ENCODE assay signal across 14 mouse cellular contexts in the genomic region with DNA sequence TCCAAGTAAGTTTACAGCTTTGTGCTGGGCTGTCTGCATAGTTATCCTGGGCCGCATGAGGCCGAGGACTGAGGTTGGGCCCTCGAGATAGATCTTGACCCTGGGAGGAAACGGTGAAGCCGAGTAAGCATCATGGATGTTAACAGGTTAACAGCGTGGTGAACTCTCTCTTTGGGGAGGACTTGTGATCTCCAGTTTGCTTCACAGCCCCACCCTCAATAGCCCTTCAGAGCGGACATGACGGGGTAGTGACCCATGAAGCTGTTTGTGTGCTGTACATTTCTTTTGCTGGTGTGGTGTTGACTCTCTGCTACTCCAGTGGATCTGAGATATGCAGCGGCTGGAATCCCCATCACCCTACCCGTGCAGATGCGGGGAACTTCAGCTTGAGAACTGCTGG. TPM values are rescaled to one million over a fixed set of nuclear protein-coding genes. Genes with fewer than 3 reads are reported as not detected.
DNase-seq lines count a peak whose midpoint lies in the region; ATAC-seq and TF ChIP-seq lines count a peak whose summit lies in the region.
"Had no signal": no experiment of that assay in that cellular context is flagged by ENCODE, and none has a peak within 500 bp of the region (broad histone marks: within the 10 kb centered on the region; RNA-seq: fewer than 3 reads in every experiment).

No protein-coding gene starts in this region.

- H3K27me3 ChIP-seq in heart, adult 2 months (ENCODE audit: control insufficient read depth, insufficient read depth, low read length), result no peaks in the 10 kb centered on the region
- H3K27me3 ChIP-seq in kidney, embryonic 15.5 days, result no peaks in the 10 kb centered on the region
- no peaks in the 10 kb centered on the region for H3K27me3 ChIP-seq in liver, postnatal 0 days (ENCODE audit: insufficient read depth, low read length)

- no peak overlapping the region for H3K9ac ChIP-seq in heart, adult 2 months (ENCODE audit: low read depth, low read length)
- no peak overlapping the region for H3K9ac ChIP-seq in kidney, embryonic 15.5 days
- no peak overlapping the region for H3K9ac ChIP-seq in liver, postnatal 0 days (replicated peaks)

- H3K79me2 ChIP-seq in heart, adult 2 months (replicated peaks; ENCODE audit: control insufficient read depth, insufficient read depth, low read length), result no peaks in the 10 kb centered on the region

- peaks cover 37% of the 10 kb centered on the region for H3K4me1 ChIP-seq in heart, adult 2 months (ENCODE audit: control insufficient read depth, insufficient read depth, low read length)
- peaks cover 59% of the 10 kb centered on the region for H3K4me1 ChIP-seq in kidney, embryonic 15.5 days
- peaks cover 47% of the 10 kb centered on the region for H3K4me1 ChIP-seq in brown adipose tissue, adult 24 weeks (ENCODE audit: control insufficient read depth, insufficient read depth, insufficient read length, low read length)
- H3K4me1 ChIP-seq in liver, postnatal 0 days (ENCODE audit: insufficient read depth), result peaks cover 54% of the 10 kb centered on the region

- H3K4me3 ChIP-seq in heart, adult 2 months, result no peak overlapping the region
- H3K4me3 ChIP-seq in kidney, embryonic 15.5 days (replicated peaks), result no peak overlapping the region
- H3K4me3 ChIP-seq in brown adipose tissue, adult 24 weeks (ENCODE audit: insufficient read depth, low read depth, low read length), result no peak overlapping the region
- H3K4me3 ChIP-seq in liver, postnatal 0 days (ENCODE audit: low read depth, low read length), result no peak overlapping the region

- peaks cover 10% of the 10 kb centered on the region; the same call in 1 of the 2 replicates for H3K36me3 ChIP-seq in heart, adult 2 months (ENCODE audit: control insufficient read depth, insufficient read depth, low read length)
- H3K36me3 ChIP-seq in kidney, embryonic 15.5 days, result no peaks in the 10 kb centered on the region
- H3K36me3 ChIP-seq in liver, postnatal 0 days (replicated peaks; ENCODE audit: insufficient read depth, low read length), result 0 out of 2 replicates have a peak, but pooled peaks cover 2% of the 10 kb centered on the region

- peak overlapping the region; percentile 62 for H3K27ac ChIP-seq in heart, adult 2 months
- peak overlapping the region; percentile 88 for H3K27ac ChIP-seq in kidney, embryonic 15.5 days
- H3K27ac ChIP-seq in brown adipose tissue, adult 24 weeks (replicated peaks; ENCODE audit: low read depth, low read length), result peak overlapping the region; percentile 89
- H3K27ac ChIP-seq in liver, postnatal 0 days (ENCODE audit: low read depth), result peak overlapping the region; percentile 59; the same call in 1 of the 2 replicates

- H3K4me2 ChIP-seq in kidney, embryonic 15.5 days, result no peak overlapping the region
- H3K4me2 ChIP-seq in liver, postnatal 0 days (ENCODE audit: low read depth, low read length), result no peak overlapping the region

- TF ChIP-seq EP300 in heart, adult 2 months (IDR thresholded peaks at IDR 0.05; ENCODE audit: insufficient read depth, low read depth, low read length), result no peak
- no peak for TF ChIP-seq EP300 in liver, postnatal 0 days (IDR thresholded peaks at IDR 0.05; ENCODE audit: low read depth)

- ATAC-seq in kidney, embryonic 15.5 days (replicated peaks; ENCODE audit: low FRiP score), result no peak
- ATAC-seq in liver, postnatal 0 days, result no peak
- ATAC-seq in frontal cortex, adult (ENCODE audit: low TSS enrichment), result no peak

- DNase-seq in heart, adult 2 months, result no peak
- DNase-seq in heart, postnatal 4 days, result no peak
- no peak for DNase-seq in kidney, postnatal 14 days
- no peak for DNase-seq in liver, postnatal 0 days
- DNase-seq in left cerebral cortex, postnatal 10 days (ENCODE audit: extremely low spot score in 1 of 2, low spot score in 2 of 2), result no peak

- WGBS in heart, adult 2 months, result 62% methylated on average over 11 of the region's 11 CpGs
- WGBS in kidney, embryonic 15.5 days, result 59% methylated on average over 11 of the region's 11 CpGs
- 76% methylated on average over 11 of the region's 11 CpGs for WGBS in liver, postnatal 0 days (ENCODE audit: insufficient replicate concordance)

- TF ChIP-seq POLR2A in heart, adult 2 months (IDR thresholded peaks at IDR 0.05; ENCODE audit: insufficient read depth, low read depth, low read length), result no peak

- H3K9me3 ChIP-seq in kidney, embryonic 15.5 days (replicated peaks), result no peaks in the 10 kb centered on the region
- no peaks in the 10 kb centered on the region for H3K9me3 ChIP-seq in liver, postnatal 0 days (ENCODE audit: low read length)

- TF ChIP-seq CTCF in heart, adult 2 months (IDR thresholded peaks at IDR 0.05), result no peak
- no peak for TF ChIP-seq CTCF in liver, postnatal 0 days (IDR thresholded peaks at IDR 0.05; ENCODE audit: low read depth)

- intact Hi-C loops in heart, adult 2 months (cut with DNase I), result no loop called here
- intact Hi-C loops in left cerebral cortex, postnatal 10 days (cut with DNase I), result no loop called here

RNA-seq across cellular contexts. Expression of gene Abcg1, which starts 21.1 kb away (rescaled TPM):
- total RNA-seq in heart, adult 2 months (2021), result 1 to 10 TPM; 7.0 to 7.2 TPM
- 2.9 and 3.0 TPM in 2 replicates for polyA plus RNA-seq in heart, adult 2 months (2012; rRNA removed)
- 1 to 10 TPM; 5.3 to 7.8 TPM for total RNA-seq in heart, postnatal 4 days (2021)
- 7.1 and 7.5 TPM in 2 replicates for polyA plus RNA-seq in kidney, embryonic 15.5 days (2015; fragmentation: Nextera tagmentation; extraction: Ambion mirVana)
- 2.3 and 5.0 TPM in 2 replicates for polyA plus RNA-seq in brown adipose tissue, adult 24 weeks (2012; ENCODE audit: insufficient read depth, insufficient read length, missing spikeins)
- polyA plus RNA-seq in liver, postnatal 0 days (2015; fragmentation: Nextera tagmentation; extraction: Ambion mirVana), result 8.9 and 9.4 TPM in 2 replicates
- total RNA-seq in left cerebral cortex, postnatal 10 days (2021), result 10 to 100 TPM; 26.4 to 33.2 TPM

RNA-seq across cellular contexts. Expression of gene Tff3, which starts 50.9 kb away (rescaled TPM):
- total RNA-seq in heart, adult 2 months (2021), result not detected
- 0.39 TPM in 1 of 2 replicates, not detected in the other for polyA plus RNA-seq in heart, adult 2 months (2012; rRNA removed)
- total RNA-seq in heart, postnatal 4 days (2021), result not detected
- 1.4 and 49.7 TPM in 2 replicates for polyA plus RNA-seq in kidney, embryonic 15.5 days (2015; fragmentation: Nextera tagmentation; extraction: Ambion mirVana)
- not detected in 2 replicates for polyA plus RNA-seq in brown adipose tissue, adult 24 weeks (2012; ENCODE audit: insufficient read depth, insufficient read length, missing spikeins)
- 932 and 1,034 TPM in 2 replicates for polyA plus RNA-seq in liver, postnatal 0 days (2015; fragmentation: Nextera tagmentation; extraction: Ambion mirVana)
- not detected for total RNA-seq in left cerebral cortex, postnatal 10 days (2021)
- total RNA-seq: common myeloid progenitor, adult 5-6 weeks; granulocyte monocyte progenitor cell, adult 5-6 weeks; layer of hippocampus, adult 18-20 months; megakaryocyte-erythroid progenitor cell, adult 5-6 weeks; MEL had no signal
- polyA plus RNA-seq: limb, embryonic 11.5 days had no signal

Comparison
In these comparisons a context has a peak if more than half of its experiments do, and no peak if none do; other contexts are left out.
1. RNA of gene Tff3, which starts 50.9 kb away (polyA plus RNA-seq): 932 to 1,034 TPM in liver, postnatal 0 days; 1.4 to 49.7 TPM in kidney, embryonic 15.5 days, 0.39 TPM in heart, adult 2 months and not detected in brown adipose tissue, adult 24 weeks; every median in the first group is over 10 times any median in the second.
2. Peak in every context shown above with its lines, with median percentiles within 50 percentile points of each other: H3K27ac ChIP-seq.